Mouse (Mus musculus) ES-E14 (cell line): ENCODE data around the gene Serp1. TPM values are rescaled to one million over a fixed set of nuclear protein-coding genes. Genes with fewer than 3 reads are reported as not detected.

ENCODE experiments used
- DNase-seq: peaks from one replicate; pipeline ENCODE4 v3.0.0-alpha.2; 2013; ENCODE audit warnings: low read depth, low spot score
- H3K27ac ChIP-seq: 2 replicates; pipeline ENCODE4 v1.5.1; 2012; ENCODE audit warnings: low read depth, mild to moderate bottlenecking, low read length, moderate library complexity, mixed read lengths; ENCODE audit not compliant: poor library complexity, insufficient read depth, severe bottlenecking
- H3K36me3 ChIP-seq: 2 replicates; pipeline ENCODE4 v1.6.1; 2012; ENCODE audit warnings: mild to moderate bottlenecking, low read length, moderate library complexity, mixed read lengths; ENCODE audit not compliant: control insufficient read depth, poor library complexity, insufficient read depth, severe bottlenecking
- H3K4me1 ChIP-seq, 2 experiments: fragments of 150-350 bp in 1 of 2; sonication (generic) in 1 of 2; 2 replicates each; pipeline ENCODE4 v1.6.1; 2012; ENCODE audit warnings: low read length in 2 of 2, mild to moderate bottlenecking in 1 of 2, mixed read lengths in 1 of 2; ENCODE audit not compliant: control insufficient read depth in 2 of 2, insufficient read depth in 2 of 2, poor library complexity in 1 of 2
- H3K4me3 ChIP-seq, 2 experiments: fragments of 150-350 bp in 1 of 2; sonication (generic) in 1 of 2; 2 replicates each; pipeline ENCODE4 v1.5.1; 2012; ENCODE audit warnings: low read length in 2 of 2, low read depth in 1 of 2, mild to moderate bottlenecking in 1 of 2, mixed read lengths in 1 of 2; ENCODE audit not compliant: insufficient read depth in 1 of 2, poor library complexity in 1 of 2, severe bottlenecking in 1 of 2
- H3K9ac ChIP-seq: 2 replicates; pipeline ENCODE4 v1.6.1; 2012; ENCODE audit warnings: low read depth, mild to moderate bottlenecking, low read length, mixed read lengths; ENCODE audit not compliant: poor library complexity, insufficient read depth, severe bottlenecking
- H3K9me3 ChIP-seq: fragments of 150-350 bp; sonication (generic); 2 replicates; pipeline ENCODE4 v1.6.1; 2012; ENCODE audit warnings: low read depth, mild to moderate bottlenecking, low read length; ENCODE audit not compliant: control insufficient read depth, insufficient read depth
- CHD2 ChIP-seq: IDR thresholded peaks from 2 replicates; pipeline ENCODE4 v1.6.1; 2014; ENCODE audit warnings: mild to moderate bottlenecking, low read depth, low read length, inconsistent platforms
- HCFC1 ChIP-seq: IDR thresholded peaks from 2 replicates; pipeline ENCODE4 v1.6.1; 2012; ENCODE audit warnings: low read length, inconsistent platforms, borderline replicate concordance; ENCODE audit not compliant: insufficient read depth
- MAFK ChIP-seq: IDR thresholded peaks from 2 replicates; pipeline ENCODE4 v1.6.1; 2014; ENCODE audit warnings: mild to moderate bottlenecking, low read depth, low read length, inconsistent platforms; ENCODE audit not compliant: insufficient read depth
- ZC3H11A ChIP-seq: IDR thresholded peaks from 2 replicates; pipeline ENCODE4 v1.6.1; 2012; ENCODE audit warnings: low read depth, mild to moderate bottlenecking, inconsistent platforms, low read length, borderline replicate concordance
- ZNF384 ChIP-seq: IDR thresholded peaks from 2 replicates; pipeline ENCODE4 v1.6.1; 2012; ENCODE audit warnings: low read depth, low read length, inconsistent platforms
- in situ Hi-C, 2 experiments: fragments of 600-800 bp; cut with MboI; formaldehyde crosslinking; loops; one replicate each; pipeline ENCODE4 v1.15.1; 2025; ENCODE audit warnings: low sequenced_read_pairs in 2 of 2, inconsistent platforms in 1 of 2; ENCODE audit not compliant: unreplicated experiment in 2 of 2
- total RNA-seq: library from RNA; depleted of rRNA; stranded (reverse); fragments of 300-350 nt; gene quantifications from 2 replicates; pipeline ENCODE4 v1.2.3, GENCODE M21; 2012

Gene Serp1
- total RNA-seq, 1 experiment, result 41.8 TPM

DNA sequence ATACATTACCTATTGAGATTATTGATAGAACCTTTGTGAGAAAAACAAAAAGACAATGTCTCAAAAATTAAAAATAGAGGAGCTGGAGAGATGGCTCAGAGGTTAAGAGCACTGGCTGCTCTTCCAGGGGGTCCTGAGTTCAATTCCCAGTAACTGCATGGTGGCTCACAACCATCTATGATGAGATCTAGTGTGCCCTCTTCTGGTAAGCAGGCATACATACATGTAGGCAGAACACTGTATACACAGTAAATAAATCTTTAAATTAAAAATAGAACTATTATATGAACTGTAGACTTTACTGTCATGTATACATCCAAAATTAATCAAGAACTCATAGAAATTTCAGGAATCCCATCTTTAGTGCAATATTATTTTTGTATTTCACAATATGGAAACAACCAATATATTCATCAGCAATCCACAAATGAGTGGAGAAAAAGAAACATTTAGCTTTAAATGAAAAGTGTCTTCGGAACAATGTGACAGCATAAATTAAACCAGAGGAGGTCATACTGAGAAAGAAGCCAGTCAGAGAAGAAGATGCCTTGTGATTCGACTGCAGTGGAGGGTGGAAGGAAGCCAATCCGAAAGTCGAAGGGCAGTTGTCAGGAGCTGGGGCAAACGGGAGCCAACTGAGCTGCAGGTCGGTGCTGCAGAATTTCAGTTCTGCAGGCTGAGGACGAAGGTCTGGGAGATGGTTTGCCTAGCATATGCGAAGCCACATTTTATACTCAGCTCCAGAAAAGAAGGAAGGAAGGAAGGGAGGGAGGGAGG lies 37.5 kb downstream of the Serp1 start:
- no peaks in the 10 kb centered on the region for H3K36me3 ChIP-seq
- H3K4me3 ChIP-seq, result no peak overlapping the region
- in situ Hi-C loops, result no loop called here
- H3K9ac ChIP-seq, result no peak overlapping the region
- TF ChIP-seq CHD2, result no peak
- no peak for TF ChIP-seq ZNF384
- no peak for TF ChIP-seq MAFK
- TF ChIP-seq ZC3H11A, result no peak
- TF ChIP-seq HCFC1, result no peak
- H3K27ac ChIP-seq, result no peak overlapping the region
- H3K4me1 ChIP-seq, result no peaks in the 10 kb centered on the region
- no peak for DNase-seq
- no peaks in the 10 kb centered on the region for H3K9me3 ChIP-seq

DNA sequence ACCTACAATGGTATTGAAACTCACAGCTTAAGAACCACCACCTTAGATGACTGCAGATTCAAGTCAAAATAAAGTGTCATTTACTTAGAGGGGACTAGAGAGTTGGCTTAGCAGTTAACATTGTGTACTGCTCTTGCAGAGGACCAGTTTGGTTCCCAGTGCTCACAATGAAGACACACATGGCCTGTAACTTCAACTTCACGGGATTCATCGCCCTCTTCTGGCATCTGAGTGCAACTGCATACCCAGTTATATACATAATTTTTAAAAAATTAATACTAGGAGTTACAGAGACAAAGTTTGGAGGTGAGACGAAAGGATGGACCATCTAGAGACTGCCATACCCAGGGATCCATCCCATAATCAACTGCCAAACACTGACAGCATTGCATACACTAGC lies 38.6 kb downstream of the Serp1 start:
- no peak overlapping the region for H3K27ac ChIP-seq
- no peak for DNase-seq
- TF ChIP-seq ZNF384, result no peak
- TF ChIP-seq CHD2, result no peak
- TF ChIP-seq HCFC1, result no peak
- no peak for TF ChIP-seq ZC3H11A
- no peak for TF ChIP-seq MAFK
- H3K9me3 ChIP-seq, result no peaks in the 10 kb centered on the region
- H3K4me1 ChIP-seq, result no peaks in the 10 kb centered on the region
- no peak overlapping the region for H3K4me3 ChIP-seq
- no peaks in the 10 kb centered on the region for H3K36me3 ChIP-seq
- in situ Hi-C loops, result no loop called here
- no peak overlapping the region for H3K9ac ChIP-seq

DNA sequence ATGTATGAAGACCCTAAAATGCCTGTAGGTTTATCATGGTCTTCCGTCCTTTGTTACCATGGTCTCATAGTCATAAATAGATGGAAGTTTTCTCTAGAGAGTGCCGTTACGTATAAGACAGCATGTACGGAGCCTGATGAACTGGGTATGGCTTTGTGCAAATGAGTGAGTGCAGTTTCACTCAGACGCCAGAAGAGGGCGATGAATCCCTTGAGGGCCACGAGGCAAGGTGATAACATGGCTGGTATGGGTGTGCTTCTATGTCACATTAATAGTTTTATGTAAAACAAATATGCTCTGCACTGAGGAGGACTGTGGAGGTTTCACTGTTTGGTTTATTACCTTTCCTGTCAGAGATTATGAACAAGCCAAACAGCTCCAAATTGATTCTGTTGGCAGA lies 39.8 kb downstream of the Serp1 start:
- Histone ChIP-seq H3K4me1 (no peaks in the 10 kb centered on the region), H3K9ac (no peak overlapping the region), H3K36me3 (no peaks in the 10 kb centered on the region), H3K9me3 (no peaks in the 10 kb centered on the region), H3K27ac (no peak overlapping the region), H3K4me3 (no peak overlapping the region)
- in situ Hi-C loops, result no loop called here
- TF ChIP-seq CHD2, result no peak
- TF ChIP-seq HCFC1, result no peak
- TF ChIP-seq ZNF384, result no peak
- TF ChIP-seq ZC3H11A, result peak; percentile 45; the same call in 1 of the 2 replicates
- no peak for TF ChIP-seq MAFK
- DNase-seq, result peak; percentile 52

GRCm38 (mm10) chr3:58478755-58479455 lies 46.8 kb downstream of the Serp1 start:
- H3K4me3 ChIP-seq, result no peak overlapping the region
- in situ Hi-C loops, result no loop called here
- no peaks in the 10 kb centered on the region for H3K9me3 ChIP-seq
- no peak overlapping the region for H3K9ac ChIP-seq
- no peaks in the 10 kb centered on the region for H3K4me1 ChIP-seq
- no peak for TF ChIP-seq CHD2
- TF ChIP-seq HCFC1, result no peak
- TF ChIP-seq ZC3H11A, result no peak
- no peak for TF ChIP-seq MAFK
- TF ChIP-seq ZNF384, result no peak
- H3K27ac ChIP-seq, result no peak overlapping the region
- no peak for DNase-seq
- H3K36me3 ChIP-seq, result no peaks in the 10 kb centered on the region
